Mouse (Mus musculus) liver, embryonic 14.5 days (tissue): ENCODE measurements around the gene Kcnk6. TPM values are rescaled to one million over a fixed set of nuclear protein-coding genes. Genes with fewer than 3 reads are reported as not detected.
"Not testable (repeated sequence)": the region's sequence is repeated elsewhere in the genome, so short reads cannot be mapped to it uniquely, and the experiment has no call there.

ENCODE experiments used
- ATAC-seq: fragments of 200-750 bp; cut with Nextera tagmentation; 2 replicates; pipeline ENCODE4 v1.8.0; 2017; ENCODE audit warnings: moderate number of reproducible peaks, mild to moderate bottlenecking, moderate library complexity; ENCODE audit not compliant: insufficient read depth
- DNase-seq, 3 experiments: peaks; one replicate each; pipeline ENCODE4 v3.0.0-alpha.2; 2012 to 2013; ENCODE audit warnings: low read depth in 3 of 3, low spot score in 3 of 3
- H3K27ac ChIP-seq: fragments of 300-500 bp; sonication (generic); 2 replicates; pipeline ENCODE4 v1.5.1; 2014; ENCODE audit warnings: moderate library complexity, mild to moderate bottlenecking, control low read depth, inconsistent platforms
- H3K27me3 ChIP-seq: fragments of 300-500 bp; sonication (generic); 2 replicates; pipeline ENCODE4 v1.6.1; 2014; ENCODE audit warnings: mild to moderate bottlenecking, low read length, moderate library complexity; ENCODE audit not compliant: control insufficient read depth, insufficient read depth
- H3K36me3 ChIP-seq: fragments of 300-500 bp; sonication (generic); replicated peaks from 2 replicates; pipeline ENCODE4 v1.6.1; 2014; ENCODE audit warnings: low read depth; ENCODE audit not compliant: control insufficient read depth, insufficient read depth
- H3K4me1 ChIP-seq, 2 experiments: fragments of 200-500 bp in 1 of 2; fragments of 300-500 bp in 1 of 2; sonication (generic) in 1 of 2; replicated peaks; 2 replicates each; pipeline ENCODE4 v1.6.1; 2012 to 2014; ENCODE audit warnings: antibody characterized with exemption in 1 of 2, inconsistent platforms in 1 of 2, low read length in 1 of 2; ENCODE audit not compliant: control insufficient read depth in 2 of 2, insufficient read depth in 2 of 2
- H3K4me2 ChIP-seq: fragments of 300-500 bp; sonication (generic); 2 replicates; pipeline ENCODE4 v1.6.1; 2014; ENCODE audit warnings: low read depth, mild to moderate bottlenecking, control low read depth, moderate library complexity
- H3K4me3 ChIP-seq, 2 experiments: fragments of 200-500 bp in 1 of 2; fragments of 300-500 bp in 1 of 2; sonication (generic) in 1 of 2; 2 replicates each; pipeline ENCODE4 v1.5.1; 2012 to 2014; ENCODE audit warnings: low read depth in 2 of 2, low read length in 2 of 2, mild to moderate bottlenecking in 2 of 2, control low read depth in 1 of 2, inconsistent platforms in 1 of 2, moderate library complexity in 1 of 2; ENCODE audit not compliant: insufficient read depth in 1 of 2
- H3K9ac ChIP-seq: fragments of 300-500 bp; sonication (generic); replicated peaks from 2 replicates; pipeline ENCODE4 v1.6.1; 2014; ENCODE audit warnings: mild to moderate bottlenecking, control low read depth, moderate library complexity
- H3K9me3 ChIP-seq: fragments of 300-500 bp; sonication (generic); 2 replicates; pipeline ENCODE4 v1.6.1; 2016; ENCODE audit warnings: low read length, mixed read lengths; ENCODE audit not compliant: control insufficient read depth
- CTCF ChIP-seq: IDR thresholded peaks from 2 replicates; pipeline ENCODE4 v1.5.1; 2016; ENCODE audit warnings: antibody characterized with exemption, low read depth, control low read depth
- EP300 ChIP-seq: IDR thresholded peaks from 2 replicates; pipeline ENCODE4 v1.6.1; 2016; ENCODE audit warnings: antibody characterized with exemption, low read depth
- WGBS: fragments of 180-500 bp; shearing (Covaris S2); extraction: QIAGEN DNeasy Blood & Tissue Kit; methylation state at CpG from one replicate; pipeline ENCODE4 v1.1.7; 2014; ENCODE audit not compliant: insufficient replicate concordance; 5-methylcytosine and 5-hydroxymethylcytosine counted together
- polyA plus RNA-seq, 2 experiments: library from polyadenylated mRNA; depleted of rRNA in 1 of 2; stranded (reverse) in 1 of 2; unstranded in 1 of 2; fragments of >200 nt; fragmentation: Nextera tagmentation in 1 of 2; extraction: Ambion mirVana in 1 of 2; gene quantifications; 2 replicates each; pipeline versions ENCODE4 v1.2.1 to v1.2.3; 2012 to 2014

Kcnk6 gene
- polyA plus RNA-seq, 2 experiments = 0.55 to 2.4 TPM

DNA sequence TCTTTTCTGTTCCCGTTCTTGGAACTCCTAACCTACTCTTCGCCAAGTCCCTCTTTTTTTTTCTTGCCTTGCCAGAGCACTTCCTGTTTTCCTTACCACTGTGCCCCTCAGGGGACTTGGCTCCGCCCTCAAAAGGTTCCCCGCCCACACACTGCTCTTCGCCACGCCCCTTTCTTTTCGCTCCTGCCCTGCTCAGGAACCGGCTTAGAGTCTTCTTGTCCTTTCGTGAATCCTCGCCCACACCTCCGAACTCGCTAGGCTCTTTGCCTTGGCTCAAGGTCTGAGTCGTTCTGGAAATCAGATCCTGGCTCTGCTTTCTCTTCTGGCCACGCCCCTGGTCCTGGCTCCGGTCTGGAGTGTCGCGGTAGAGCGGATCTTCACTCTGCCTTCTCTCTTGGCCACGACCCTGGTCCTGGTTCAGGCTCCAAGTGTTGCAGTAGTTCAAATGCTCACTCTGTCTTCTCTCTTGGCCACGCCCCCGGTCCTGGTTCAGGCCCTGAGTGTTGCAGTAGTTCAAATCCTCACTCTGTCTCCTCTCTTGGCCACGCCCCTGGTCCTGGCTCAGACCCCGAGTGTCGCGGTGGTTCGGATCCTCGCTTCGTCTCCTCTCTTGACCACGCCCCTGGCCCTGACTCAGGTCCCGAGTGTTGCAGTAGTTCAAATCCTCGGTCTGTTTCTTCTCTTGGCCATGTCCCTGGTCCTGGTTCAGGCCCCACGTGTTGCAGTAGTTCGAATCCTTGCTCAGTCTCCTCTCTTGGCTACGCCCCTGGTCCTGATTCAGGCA lies 20.7 kb downstream of the Kcnk6 start:
- DNase-seq (peak; percentile 60 to 76 (median 61)), ATAC-seq (peak; percentile 80)
- Histone ChIP-seq H3K4me1 (peaks cover 0 to 11% of the 10 kb centered on the region in 2 experiments; a peak in 2 of 4 replicates), H3K9ac (no peak overlapping the region), H3K27ac (no peak overlapping the region; the same call in 1 of the 2 replicates), H3K4me3 (peak overlapping the region; percentile 38 to 45), H3K36me3 (no peaks in the 10 kb centered on the region), H3K27me3 (no peaks in the 10 kb centered on the region), H3K9me3 (no peaks in the 10 kb centered on the region), H3K4me2 (peak overlapping the region; percentile 58)
- 3% methylated on average over 34 of the region's 34 CpGs for WGBS
- TF ChIP-seq CTCF = no peak
- TF ChIP-seq EP300 = no peak

GRCm38 (mm10) chr7:29211013-29211412 lies 21.3 kb downstream of the Kcnk6 start:
- ATAC-seq = peak; percentile 69
- not testable (repeated sequence) for H3K9me3 ChIP-seq, H3K27me3 ChIP-seq, H3K27ac ChIP-seq, H3K36me3 ChIP-seq, H3K9ac ChIP-seq
- peaks cover 0 to 11% of the 10 kb centered on the region in 2 experiments; a peak in 2 of 4 replicates for H3K4me1 ChIP-seq
- peak overlapping the region; percentile 38 to 45; a peak in 3 of 4 replicates for H3K4me3 ChIP-seq
- peak in 2 of 3 experiments; percentile 20 for DNase-seq
- H3K4me2 ChIP-seq = peak overlapping the region; percentile 58
- WGBS = 8% methylated on average over 15 of the region's 15 CpGs

- H3K36me3 ChIP-seq = no peaks in the 10 kb centered on the region
- H3K27ac ChIP-seq = no peak overlapping the region
- no peak overlapping the region for H3K4me2 ChIP-seq
- DNase-seq (no peak), ATAC-seq (no peak)
- H3K4me1 ChIP-seq = no peaks in the 10 kb centered on the region
- no peak overlapping the region for H3K4me3 ChIP-seq
- no peaks in the 10 kb centered on the region for H3K27me3 ChIP-seq
- 67% methylated on average over 6 of the region's 6 CpGs for WGBS
- H3K9ac ChIP-seq = no peak overlapping the region
- TF ChIP-seq CTCF = no peak
- no peak for TF ChIP-seq EP300
- H3K9me3 ChIP-seq = no peaks in the 10 kb centered on the region
These were observed 29.7 kb downstream of the Kcnk6 start for GRCm38 (mm10) chr7:29202577-29202976.

GRCm38 (mm10) chr7:29194230-29194629 lies 38.1 kb downstream of the Kcnk6 start:
- not testable (repeated sequence) for H3K27ac ChIP-seq, H3K27me3 ChIP-seq, DNase-seq, H3K9ac ChIP-seq, H3K4me3 ChIP-seq, H3K4me2 ChIP-seq, H3K4me1 ChIP-seq, ATAC-seq, H3K9me3 ChIP-seq, H3K36me3 ChIP-seq
- WGBS = 88% methylated on average over 1 of the region's 1 CpGs

- not testable (repeated sequence) for DNase-seq, ATAC-seq, H3K4me3 ChIP-seq, H3K4me2 ChIP-seq, H3K27me3 ChIP-seq, H3K27ac ChIP-seq, H3K9me3 ChIP-seq, H3K9ac ChIP-seq, H3K36me3 ChIP-seq
- 69% methylated on average over 4 of the region's 4 CpGs for WGBS
- peaks cover 13% of the 10 kb centered on the region in 2 experiments for H3K4me1 ChIP-seq
These were observed 51.0 kb downstream of the Kcnk6 start for GRCm38 (mm10) chr7:29181323-29181722.
